Mouse (Mus musculus) kidney, postnatal 36 days (tissue): ENCODE data around the gene Def8.
A peak's percentile ranks its signal among the peaks of the same experiment; 100 is the strongest.

Source experiments
- DNase-seq, 2 experiments: peaks; one replicate each; pipeline ENCODE4 v3.0.0; 2021 to 2022; ENCODE audit warnings: mixed read lengths in 2 of 2

Gene Def8

DNA sequence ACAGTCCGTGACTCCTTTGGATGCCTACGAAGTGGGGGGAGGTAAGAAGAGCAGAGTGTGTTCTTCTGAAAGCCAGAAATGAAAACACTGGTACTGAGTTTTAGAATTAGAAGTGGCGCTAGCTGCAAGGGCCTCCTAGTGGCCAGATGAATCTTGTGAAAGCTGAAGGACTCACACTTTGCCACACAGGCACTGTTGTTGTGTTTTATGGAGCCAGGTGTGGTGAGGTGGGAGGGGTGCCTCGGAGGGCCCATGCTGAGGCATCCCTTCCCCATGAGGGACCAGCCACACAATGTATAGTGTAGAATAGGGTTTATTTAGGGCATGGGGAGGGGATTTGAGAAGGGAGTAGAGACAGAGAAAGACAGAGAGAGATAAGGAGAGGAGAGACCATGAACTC, 74.4 kb downstream of the Def8 start:
- DNase-seq: no peak

DNA sequence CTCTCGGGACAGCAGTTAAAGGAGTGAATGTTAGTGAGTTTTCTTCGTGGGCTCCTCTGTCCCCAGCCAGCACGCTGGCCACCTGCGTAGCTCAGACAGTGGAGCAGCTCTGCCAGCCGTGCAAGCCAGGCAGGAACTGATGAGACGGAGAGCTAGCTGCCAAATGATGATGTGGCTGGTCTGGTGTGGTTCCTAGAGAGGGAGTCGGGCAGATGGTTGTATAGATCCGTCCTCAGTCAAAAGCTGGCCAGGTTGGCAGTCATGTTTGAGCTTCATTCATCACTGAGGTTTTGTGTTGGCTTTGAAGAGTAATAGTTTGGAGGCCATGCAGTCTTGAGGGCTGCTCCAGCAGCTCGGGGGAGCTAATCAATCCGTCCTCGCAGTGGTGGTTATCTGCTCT, 75.6 kb downstream of the Def8 start:
- no peak for DNase-seq

GRCm38 (mm10) chr8:123499556-123499955, 76.2 kb downstream of the Def8 start:
- DNase-seq: no peak

- DNase-seq: no peak
Observed at GRCm38 (mm10) chr8:123502192-123502591, 78.9 kb downstream of the Def8 start.

GRCm38 (mm10) chr8:123503801-123504467, 80.6 kb downstream of the Def8 start:
- peak in 1 of 2 experiments; percentile 31 for DNase-seq

DNA sequence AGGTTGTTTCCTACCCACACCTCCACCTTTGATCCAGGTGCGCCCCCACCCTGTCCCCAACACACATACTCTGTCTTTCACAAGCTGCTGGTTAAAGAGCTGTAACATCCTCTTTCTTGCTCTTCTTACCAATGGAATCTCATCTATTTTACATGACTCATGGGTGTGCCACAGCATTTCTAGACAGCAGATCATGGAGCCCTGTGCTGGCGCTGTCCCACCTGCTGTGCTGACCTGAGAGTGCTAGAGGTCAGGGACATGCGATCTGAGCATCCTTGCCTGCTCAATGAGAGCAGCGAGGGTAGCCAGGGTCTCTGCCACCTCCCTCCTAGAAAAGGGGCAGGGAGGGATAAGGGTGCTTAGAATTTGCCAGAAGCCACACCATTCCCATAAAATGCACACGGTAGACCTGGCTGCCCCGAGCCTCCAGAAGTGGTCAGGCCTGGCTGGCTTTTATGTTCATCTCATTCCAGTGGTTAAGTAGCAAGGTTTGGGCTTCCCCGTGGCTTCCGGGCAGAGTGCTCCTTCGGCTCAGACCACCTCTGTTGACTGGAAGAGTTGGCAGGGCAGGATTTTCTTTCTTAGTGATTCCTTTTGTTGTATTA, 81.4 kb downstream of the Def8 start:
- DNase-seq: no peak

GRCm38 (mm10) chr8:123505267-123505666, 81.9 kb downstream of the Def8 start:
- no peak for DNase-seq

- no peak for DNase-seq
Observed at GRCm38 (mm10) chr8:123505695-123506094, 82.4 kb downstream of the Def8 start.

GRCm38 (mm10) chr8:123507153-123507552, 83.8 kb downstream of the Def8 start:
- DNase-seq: no peak

GRCm38 (mm10) chr8:123510819-123511218, 87.5 kb downstream of the Def8 start:
- DNase-seq: no peak
